Mouse (Mus musculus) hindbrain, embryonic 12.5 days (tissue): Measurements from ENCODE around the gene Foxp2. TPM values are rescaled to one million over a fixed set of nuclear protein-coding genes. Genes with fewer than 3 reads are reported as not detected.

Experiments used
- ATAC-seq: fragments of 200-750 bp; cut with Nextera tagmentation; 2 replicates; pipeline ENCODE4 v1.8.0; 2017; ENCODE audit warnings: moderate TSS enrichment; ENCODE audit not compliant: low FRiP score
- H3K27ac ChIP-seq: fragments of 300-500 bp; sonication (generic); 2 replicates; pipeline ENCODE4 v1.5.1; 2016; ENCODE audit warnings: mild to moderate bottlenecking
- H3K27me3 ChIP-seq: fragments of 300-500 bp; sonication (generic); 2 replicates; pipeline ENCODE4 v1.6.1; 2016; ENCODE audit warnings: mild to moderate bottlenecking
- H3K36me3 ChIP-seq: fragments of 300-500 bp; sonication (generic); 2 replicates; pipeline ENCODE4 v1.6.1; 2016; ENCODE audit warnings: mild to moderate bottlenecking
- H3K4me1 ChIP-seq: fragments of 300-500 bp; sonication (generic); 2 replicates; pipeline ENCODE4 v1.6.1; 2016
- H3K4me2 ChIP-seq: fragments of 300-500 bp; sonication (generic); replicated peaks from 2 replicates; pipeline ENCODE4 v1.6.1; 2016; ENCODE audit warnings: mild to moderate bottlenecking
- H3K4me3 ChIP-seq: fragments of 300-500 bp; sonication (generic); 2 replicates; pipeline ENCODE4 v1.5.1; 2016; ENCODE audit warnings: mild to moderate bottlenecking
- H3K9ac ChIP-seq: fragments of 300-500 bp; sonication (generic); 2 replicates; pipeline ENCODE4 v1.6.1; 2016; ENCODE audit warnings: mild to moderate bottlenecking, moderate library complexity
- H3K9me3 ChIP-seq: fragments of 300-500 bp; sonication (generic); replicated peaks from 2 replicates; pipeline ENCODE4 v1.6.1; 2016; ENCODE audit warnings: mild to moderate bottlenecking
- WGBS: fragments of 180-500 bp; shearing (Covaris S2); methylation state at CpG from one replicate; pipeline ENCODE4 v1.1.7; 2016; 5-methylcytosine and 5-hydroxymethylcytosine counted together
- polyA plus RNA-seq: library from polyadenylated mRNA; unstranded; fragments of >200 nt; fragmentation: Nextera tagmentation; extraction: Ambion mirVana; gene quantifications from 2 replicates; pipeline ENCODE4 v1.2.1, GENCODE M21; 2016

Gene Foxp2
- polyA plus RNA-seq, result 46.4 and 48.4 TPM in 2 replicates

- H3K9me3 ChIP-seq, result no peaks in the 10 kb centered on the region
- H3K9ac ChIP-seq, result peak within 1 kb of the TSS; percentile 72
- H3K27me3 ChIP-seq, result peaks cover 23% of the 10 kb centered on the region
- peak within 1 kb of the TSS; percentile 55 for H3K4me3 ChIP-seq
- H3K4me2 ChIP-seq, result peak within 1 kb of the TSS; percentile 88
- H3K36me3 ChIP-seq, result no peaks in the 10 kb centered on the region
- WGBS, result under 1% methylated on average over 52 of the region's 80 CpGs
- ATAC-seq, result peak; percentile 84
- peak within 1 kb of the TSS; percentile 79 for H3K27ac ChIP-seq
- peaks cover 37% of the 10 kb centered on the region for H3K4me1 ChIP-seq
These were observed at the start of gene Foxp2 for GRCm38 (mm10) chr6:14901183-14901970. Foxp2 (plus strand) TSS chr6:14901349.

- no peak overlapping the region for H3K27ac ChIP-seq
- no peaks in the 10 kb centered on the region for H3K27me3 ChIP-seq
- no peak overlapping the region for H3K4me3 ChIP-seq
- H3K9me3 ChIP-seq, result no peaks in the 10 kb centered on the region
- ATAC-seq, result no peak
- no peaks in the 10 kb centered on the region for H3K4me1 ChIP-seq
- no peaks in the 10 kb centered on the region for H3K36me3 ChIP-seq
- no peak overlapping the region for H3K9ac ChIP-seq
- H3K4me2 ChIP-seq, result no peak overlapping the region
These were observed 15.9 kb upstream of the Foxp2 start for GRCm38 (mm10) chr6:14885199-14885598.

- WGBS, result 3% methylated on average over 2 of the region's 2 CpGs
- Histone ChIP-seq H3K9ac (no peak overlapping the region), H3K4me3 (no peak overlapping the region), H3K4me2 (no peak overlapping the region), H3K27ac (no peak overlapping the region), H3K9me3 (no peaks in the 10 kb centered on the region), H3K4me1 (peaks cover 27% of the 10 kb centered on the region), H3K36me3 (no peaks in the 10 kb centered on the region), H3K27me3 (peaks cover 9% of the 10 kb centered on the region)
- no peak for ATAC-seq
These were observed 4.1 kb upstream of the Foxp2 start for GRCm38 (mm10) chr6:14897028-14897427.

- ATAC-seq, result no peak
- Histone ChIP-seq H3K27me3 (peaks cover 19% of the 10 kb centered on the region), H3K27ac (0 out of 2 replicates have a peak overlapping the region, but pooled peaks have one; percentile 17), H3K4me3 (peak overlapping the region; percentile 30), H3K9me3 (no peaks in the 10 kb centered on the region), H3K4me2 (peak overlapping the region; percentile 88), H3K4me1 (peaks cover 34% of the 10 kb centered on the region), H3K9ac (peak overlapping the region; percentile 59), H3K36me3 (no peaks in the 10 kb centered on the region)
- under 1% methylated on average over 31 of the region's 31 CpGs for WGBS
These were observed 2.9 kb upstream of the Foxp2 start for GRCm38 (mm10) chr6:14898096-14898855.

GRCm38 (mm10) chr6:14899021-14899610, 2.0 kb upstream of the Foxp2 start:
- WGBS, result 6% methylated on average over 19 of the region's 19 CpGs

GRCm38 (mm10) chr6:14899936-14900578, 1.1 kb upstream of the Foxp2 start:
- H3K36me3 ChIP-seq, result no peaks in the 10 kb centered on the region

More at GRCm38 (mm10) chr6:14899021-14899610, 2.0 kb upstream of the Foxp2 start:
- Histone ChIP-seq H3K9me3 (no peaks in the 10 kb centered on the region), H3K27me3 (peaks cover 23% of the 10 kb centered on the region), H3K4me3 (peak overlapping the region; percentile 55), H3K4me1 (peaks cover 37% of the 10 kb centered on the region), H3K9ac (no peak overlapping the region), H3K4me2 (peak overlapping the region; percentile 88), H3K36me3 (no peaks in the 10 kb centered on the region), H3K27ac (0 out of 2 replicates have a peak overlapping the region, but pooled peaks have one; percentile 79)
- ATAC-seq, result no peak

GRCm38 (mm10) chr6:14900579-14901021, 549 bp upstream of the Foxp2 start:
- ATAC-seq, result peak; percentile 86
- Histone ChIP-seq H3K27ac (peak overlapping the region; percentile 79), H3K9me3 (no peaks in the 10 kb centered on the region), H3K36me3 (no peaks in the 10 kb centered on the region), H3K27me3 (peaks cover 23% of the 10 kb centered on the region), H3K4me2 (peak overlapping the region; percentile 88), H3K4me3 (peak overlapping the region; percentile 55), H3K4me1 (peaks cover 37% of the 10 kb centered on the region), H3K9ac (peak overlapping the region; percentile 72)
- WGBS, result under 1% methylated on average over 20 of the region's 20 CpGs

More at GRCm38 (mm10) chr6:14899936-14900578, 1.1 kb upstream of the Foxp2 start:
- under 1% methylated on average over 29 of the region's 29 CpGs for WGBS
- peaks cover 37% of the 10 kb centered on the region for H3K4me1 ChIP-seq
- peak overlapping the region; percentile 55 for H3K4me3 ChIP-seq
- peak overlapping the region; percentile 88 for H3K4me2 ChIP-seq
- H3K9me3 ChIP-seq, result no peaks in the 10 kb centered on the region
- peak overlapping the region; percentile 72 for H3K9ac ChIP-seq
- H3K27me3 ChIP-seq, result peaks cover 23% of the 10 kb centered on the region
- ATAC-seq, result peak; percentile 33; the same call in 1 of the 2 replicates
- peak overlapping the region; percentile 79 for H3K27ac ChIP-seq

- H3K9ac ChIP-seq, result peak overlapping the region; percentile 72
- peak overlapping the region; percentile 55 for H3K4me3 ChIP-seq
- H3K4me2 ChIP-seq, result peak overlapping the region; percentile 88
- H3K27ac ChIP-seq, result peak overlapping the region; percentile 79; the same call in 1 of the 2 replicates
- H3K27me3 ChIP-seq, result peaks cover 23% of the 10 kb centered on the region
- no peaks in the 10 kb centered on the region for H3K36me3 ChIP-seq
- no peaks in the 10 kb centered on the region for H3K9me3 ChIP-seq
- WGBS, result 4% methylated on average over 13 of the region's 13 CpGs
- H3K4me1 ChIP-seq, result peaks cover 37% of the 10 kb centered on the region
- ATAC-seq, result no peak
These were observed 972 bp downstream of the Foxp2 start for GRCm38 (mm10) chr6:14901971-14902670.

GRCm38 (mm10) chr6:14903271-14903965, 2.3 kb downstream of the Foxp2 start:
- 39% methylated on average over 5 of the region's 5 CpGs for WGBS
- Histone ChIP-seq H3K4me3 (no peak overlapping the region), H3K4me2 (peak overlapping the region; percentile 88)

GRCm38 (mm10) chr6:14915066-14915465, 13.9 kb downstream of the Foxp2 start:
- Histone ChIP-seq H3K27ac (no peak overlapping the region), H3K4me2 (no peak overlapping the region), H3K4me1 (no peaks in the 10 kb centered on the region), H3K4me3 (no peak overlapping the region), H3K27me3 (no peaks in the 10 kb centered on the region), H3K36me3 (no peaks in the 10 kb centered on the region), H3K9ac (no peak overlapping the region), H3K9me3 (no peaks in the 10 kb centered on the region)
- 94% methylated on average over 2 of the region's 2 CpGs for WGBS
- no peak for ATAC-seq

More at GRCm38 (mm10) chr6:14903271-14903965, 2.3 kb downstream of the Foxp2 start:
- Histone ChIP-seq H3K27ac (no peak overlapping the region), H3K27me3 (peaks cover 20% of the 10 kb centered on the region), H3K36me3 (no peaks in the 10 kb centered on the region), H3K9ac (no peak overlapping the region), H3K4me1 (peaks cover 29% of the 10 kb centered on the region), H3K9me3 (no peaks in the 10 kb centered on the region)
- ATAC-seq, result no peak

- no peaks in the 10 kb centered on the region for H3K27me3 ChIP-seq
- ATAC-seq, result no peak
- no peak overlapping the region for H3K4me3 ChIP-seq
These were observed 21.6 kb downstream of the Foxp2 start for GRCm38 (mm10) chr6:14922704-14923103.

More at GRCm38 (mm10) chr6:14922704-14923103, 21.6 kb downstream of the Foxp2 start:
- Histone ChIP-seq H3K27ac (no peak overlapping the region), H3K9ac (no peak overlapping the region), H3K4me1 (no peaks in the 10 kb centered on the region), H3K36me3 (no peaks in the 10 kb centered on the region), H3K4me2 (no peak overlapping the region), H3K9me3 (no peaks in the 10 kb centered on the region)
